Mouse (Mus musculus): ENCODE results near the gene Mcm5.

The Mcm5 gene

GRCm38 (mm10) chr8:75102956-75103355 lies 6.4 kb upstream of the Mcm5 start:
- DNase-seq (ENCODE audit: low spot score in 2 of 2) = no peak

GRCm38 (mm10) chr8:75103376-75103878 lies 5.9 kb upstream of the Mcm5 start:
- no peak for DNase-seq (ENCODE audit: low spot score in 2 of 2)

GRCm38 (mm10) chr8:75108527-75109235 lies 688 bp upstream of the Mcm5 start:
- DNase-seq (ENCODE audit: low spot score in 2 of 2) = peak; percentile 67 to 84

GRCm38 (mm10) chr8:75110093-75110492 lies 724 bp downstream of the Mcm5 start:
- no peak for DNase-seq (ENCODE audit: low spot score in 2 of 2)

GRCm38 (mm10) chr8:75118505-75118904 lies 9.1 kb downstream of the Mcm5 start:
- DNase-seq (ENCODE audit: low spot score in 2 of 2) = no peak

GRCm38 (mm10) chr8:75119287-75119686 lies 9.9 kb downstream of the Mcm5 start:
- DNase-seq (ENCODE audit: low spot score in 2 of 2) = no peak

- no peak for DNase-seq (ENCODE audit: low spot score in 2 of 2)
These were observed 10.4 kb downstream of the Mcm5 start for GRCm38 (mm10) chr8:75119747-75120146.

- DNase-seq (ENCODE audit: low spot score in 2 of 2) = no peak
These were observed 18.0 kb downstream of the Mcm5 start for GRCm38 (mm10) chr8:75127406-75127805.

GRCm38 (mm10) chr8:75132485-75132884 lies 23.1 kb downstream of the Mcm5 start:
- peak; percentile 23 to 34 for DNase-seq (ENCODE audit: low spot score in 2 of 2)

- no peak for DNase-seq (ENCODE audit: low spot score in 2 of 2)
These were observed 24.0 kb downstream of the Mcm5 start for GRCm38 (mm10) chr8:75133399-75133798.

- DNase-seq (ENCODE audit: low spot score in 2 of 2) = peak; percentile 10 to 38
These were observed 25.4 kb downstream of the Mcm5 start for GRCm38 (mm10) chr8:75134603-75135391.

GRCm38 (mm10) chr8:75135756-75136155 lies 26.4 kb downstream of the Mcm5 start:
- no peak for DNase-seq (ENCODE audit: low spot score in 2 of 2)

- DNase-seq (ENCODE audit: low spot score in 2 of 2) = no peak
These were observed 26.9 kb downstream of the Mcm5 start for GRCm38 (mm10) chr8:75136256-75136655.

- no peak for DNase-seq (ENCODE audit: low spot score in 2 of 2)
These were observed 28.2 kb downstream of the Mcm5 start for GRCm38 (mm10) chr8:75137536-75137935.

- DNase-seq (ENCODE audit: low spot score in 2 of 2) = no peak
These were observed 41.7 kb downstream of the Mcm5 start for GRCm38 (mm10) chr8:75150911-75151610.

- no peak for DNase-seq (ENCODE audit: low spot score in 2 of 2)
These were observed 42.4 kb downstream of the Mcm5 start for GRCm38 (mm10) chr8:75151743-75152142.

GRCm38 (mm10) chr8:75152505-75153082 lies 43.2 kb downstream of the Mcm5 start:
- DNase-seq (ENCODE audit: low spot score in 2 of 2) = no peak

GRCm38 (mm10) chr8:75154855-75155478 lies 45.6 kb downstream of the Mcm5 start:
- no peak for DNase-seq (ENCODE audit: low spot score in 2 of 2)

GRCm38 (mm10) chr8:75155740-75156322 lies 46.5 kb downstream of the Mcm5 start:
- no peak for DNase-seq (ENCODE audit: low spot score in 2 of 2)

- DNase-seq (ENCODE audit: low spot score in 2 of 2) = no peak
These were observed 48.3 kb downstream of the Mcm5 start for GRCm38 (mm10) chr8:75157471-75158230.

Data from urinary bladder, postnatal 36 days (tissue).